Mouse (Mus musculus): ENCODE measurements around the gene Hivep1. TPM values are rescaled to one million over a fixed set of nuclear protein-coding genes. Genes with fewer than 3 reads are reported as not detected.

Gene Hivep1
- polyA plus RNA-seq, 1 experiment from 2014 or later: 15.0 TPM

DNA sequence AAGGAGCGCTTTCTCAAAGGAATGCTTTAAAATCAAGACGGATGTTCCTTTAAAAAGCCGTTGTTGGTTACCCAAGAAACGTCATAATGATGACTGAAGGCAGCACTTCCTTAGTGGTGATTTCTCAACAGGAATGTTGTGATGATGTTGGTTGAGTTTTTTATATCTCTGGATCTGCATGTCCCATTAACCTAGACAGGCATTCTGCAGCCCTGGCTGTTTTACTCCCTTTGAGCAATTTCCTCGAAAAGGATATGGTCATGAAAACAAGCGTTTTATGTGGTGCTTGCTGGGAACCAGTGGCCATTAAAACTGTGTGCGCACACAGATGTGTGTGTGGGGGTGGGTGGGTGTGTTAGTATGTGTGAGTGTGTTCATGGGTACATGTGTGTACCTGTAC lies 170.6 kb downstream of the Hivep1 start:
- no peak overlapping the region for H3K4me2 ChIP-seq (ENCODE audit: low read length)
- H3K9ac ChIP-seq (ENCODE audit: low read depth, low read length): no peak overlapping the region
- no peaks in the 10 kb centered on the region for H3K9me3 ChIP-seq (ENCODE audit: control insufficient read depth, low read length)
- H3K4me3 ChIP-seq (ENCODE audit: low read length): no peak overlapping the region
- no peak for ATAC-seq
- no peaks in the 10 kb centered on the region for H3K4me1 ChIP-seq (ENCODE audit: control insufficient read depth, insufficient read depth, low read depth, low read length)
- H3K27me3 ChIP-seq (replicated peaks; ENCODE audit: control insufficient read depth, insufficient read depth, low read length): no peaks in the 10 kb centered on the region
- 94% methylated on average over 7 of the region's 7 CpGs for WGBS
- no peaks in the 10 kb centered on the region for H3K36me3 ChIP-seq (ENCODE audit: control insufficient read depth, insufficient read depth, low read length)
- H3K27ac ChIP-seq (ENCODE audit: low read depth, low read length): no peak overlapping the region

DNA sequence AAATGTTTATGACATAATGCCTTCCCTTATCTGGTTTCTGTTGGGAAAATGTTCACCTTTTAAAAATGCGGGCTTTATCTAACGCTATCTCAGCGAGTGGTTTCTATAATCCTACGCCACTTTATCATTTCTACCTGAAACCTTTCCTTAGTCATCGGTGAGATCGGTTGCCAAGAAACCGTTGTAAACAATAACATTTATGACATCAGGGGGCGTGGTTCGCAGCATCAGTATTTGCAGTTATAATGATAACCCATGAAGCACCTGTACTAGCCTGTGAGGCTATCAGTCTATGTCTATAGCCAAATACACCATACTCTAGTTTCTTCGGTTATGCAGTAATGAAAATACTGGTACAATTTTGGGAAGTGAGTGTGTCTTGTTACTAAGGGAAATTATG lies 177.0 kb downstream of the Hivep1 start:
- Histone ChIP-seq H3K36me3 (ENCODE audit: control insufficient read depth, insufficient read depth, low read length) (no peaks in the 10 kb centered on the region), H3K4me1 (ENCODE audit: control insufficient read depth, insufficient read depth, low read depth, low read length) (no peaks in the 10 kb centered on the region), H3K9me3 (ENCODE audit: control insufficient read depth, low read length) (no peaks in the 10 kb centered on the region), H3K9ac (ENCODE audit: low read depth, low read length) (no peak overlapping the region), H3K4me3 (ENCODE audit: low read length) (no peak overlapping the region), H3K27ac (ENCODE audit: low read depth, low read length) (no peak overlapping the region), H3K4me2 (ENCODE audit: low read length) (no peak overlapping the region), H3K27me3 (replicated peaks; ENCODE audit: control insufficient read depth, insufficient read depth, low read length) (no peaks in the 10 kb centered on the region)
- no peak for ATAC-seq
- WGBS: 95% methylated on average over 10 of the region's 10 CpGs

DNA sequence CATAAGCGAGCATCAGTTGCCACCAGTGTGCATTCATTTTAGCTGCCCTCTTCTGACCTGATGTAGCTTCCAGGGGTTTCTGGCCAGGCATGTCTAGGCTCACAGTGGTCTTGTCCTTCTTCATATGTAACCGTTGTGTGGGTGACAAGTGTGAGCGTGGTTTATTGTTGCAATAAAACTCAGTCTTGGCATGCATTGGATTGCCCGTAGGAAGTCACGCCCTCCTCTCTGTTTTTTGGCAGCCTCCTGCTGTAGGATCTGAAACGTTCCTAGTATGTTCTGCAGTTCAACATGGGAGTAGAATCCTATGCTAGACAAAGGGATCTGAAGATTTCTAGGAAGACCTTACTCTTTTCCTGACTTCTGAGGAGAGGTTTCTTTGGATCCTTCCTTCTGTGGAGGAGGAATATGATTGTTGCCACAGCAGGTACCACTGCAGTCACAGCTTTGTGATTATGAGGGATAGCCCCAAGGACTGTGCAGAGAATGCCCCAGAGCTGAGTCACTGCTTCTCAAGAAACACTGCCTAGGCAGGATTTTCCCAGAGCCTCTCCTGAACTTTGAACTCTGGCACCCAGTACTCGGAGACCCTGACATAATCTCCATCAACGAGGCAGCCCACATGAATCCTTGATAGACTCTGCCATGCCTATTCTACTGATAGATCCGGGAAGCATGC lies 182.1 kb downstream of the Hivep1 start:
- Histone ChIP-seq H3K9me3 (ENCODE audit: control insufficient read depth, low read length) (no peaks in the 10 kb centered on the region), H3K4me3 (ENCODE audit: low read length) (no peak overlapping the region), H3K9ac (ENCODE audit: low read depth, low read length) (no peak overlapping the region), H3K4me1 (ENCODE audit: control insufficient read depth, insufficient read depth, low read depth, low read length) (no peaks in the 10 kb centered on the region), H3K4me2 (ENCODE audit: low read length) (no peak overlapping the region), H3K27ac (ENCODE audit: low read depth, low read length) (no peak overlapping the region), H3K27me3 (replicated peaks; ENCODE audit: control insufficient read depth, insufficient read depth, low read length) (no peaks in the 10 kb centered on the region), H3K36me3 (ENCODE audit: control insufficient read depth, insufficient read depth, low read length) (no peaks in the 10 kb centered on the region)
- WGBS: 77% methylated on average over 9 of the region's 9 CpGs
- no peak for ATAC-seq

DNA sequence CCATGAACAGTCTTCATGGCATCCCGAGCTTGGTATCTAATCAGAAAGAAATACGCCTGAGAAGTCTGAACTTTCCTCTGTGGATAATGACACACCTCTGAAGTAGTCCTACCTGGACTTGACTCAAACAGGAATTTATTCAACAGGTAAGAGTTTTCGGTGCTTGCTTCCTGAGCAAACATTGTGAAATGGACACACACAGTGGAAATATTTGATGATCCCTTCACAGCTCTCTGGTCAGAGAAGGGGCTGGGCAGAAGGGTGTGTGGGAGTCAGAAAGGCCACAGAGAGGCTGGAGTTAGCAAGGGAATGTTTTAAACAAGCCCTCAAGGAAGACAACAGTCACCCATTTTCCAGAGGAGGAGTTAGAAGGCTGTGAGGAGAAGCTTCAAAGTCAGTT lies 186.7 kb downstream of the Hivep1 start:
- ATAC-seq: no peak
- Histone ChIP-seq H3K4me3 (ENCODE audit: low read length) (no peak overlapping the region), H3K36me3 (ENCODE audit: control insufficient read depth, insufficient read depth, low read length) (no peaks in the 10 kb centered on the region), H3K27me3 (replicated peaks; ENCODE audit: control insufficient read depth, insufficient read depth, low read length) (no peaks in the 10 kb centered on the region), H3K9ac (ENCODE audit: low read depth, low read length) (no peak overlapping the region), H3K4me2 (ENCODE audit: low read length) (no peak overlapping the region), H3K27ac (ENCODE audit: low read depth, low read length) (no peak overlapping the region), H3K9me3 (ENCODE audit: control insufficient read depth, low read length) (no peaks in the 10 kb centered on the region), H3K4me1 (ENCODE audit: control insufficient read depth, insufficient read depth, low read depth, low read length) (no peaks in the 10 kb centered on the region)
- 98% methylated on average over 3 of the region's 3 CpGs for WGBS

DNA sequence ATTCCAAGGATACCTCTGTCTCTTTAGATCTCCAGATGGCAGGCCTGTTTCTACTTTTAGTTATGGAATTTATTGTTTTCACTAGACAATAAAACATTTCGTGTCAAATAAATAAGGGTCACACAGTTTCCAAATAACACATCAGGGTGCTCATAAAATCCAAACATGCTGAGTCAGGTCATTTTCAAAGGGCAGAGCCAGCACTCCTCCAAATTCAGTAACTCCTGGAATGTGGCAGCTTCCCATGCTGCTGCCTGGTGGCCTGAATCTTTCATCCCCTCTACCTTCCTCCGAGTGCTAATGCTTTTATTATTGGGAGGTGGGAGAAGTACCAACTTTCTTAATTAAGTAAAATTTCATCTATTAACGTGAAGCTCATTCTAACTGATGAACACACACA lies 190.3 kb downstream of the Hivep1 start:
- Histone ChIP-seq H3K36me3 (ENCODE audit: control insufficient read depth, insufficient read depth, low read length) (no peaks in the 10 kb centered on the region), H3K4me2 (ENCODE audit: low read length) (no peak overlapping the region), H3K4me3 (ENCODE audit: low read length) (no peak overlapping the region), H3K27ac (ENCODE audit: low read depth, low read length) (no peak overlapping the region), H3K9me3 (ENCODE audit: control insufficient read depth, low read length) (no peaks in the 10 kb centered on the region), H3K9ac (ENCODE audit: low read depth, low read length) (no peak overlapping the region), H3K4me1 (ENCODE audit: control insufficient read depth, insufficient read depth, low read depth, low read length) (0 out of 2 replicates have a peak, but pooled peaks cover 2% of the 10 kb centered on the region), H3K27me3 (replicated peaks; ENCODE audit: control insufficient read depth, insufficient read depth, low read length) (no peaks in the 10 kb centered on the region)
- WGBS: 62% methylated on average over 3 of the region's 3 CpGs
- ATAC-seq: no peak

Other genes with a start within 250 kb of the Hivep1 start
- gene Adtrp, start 204.3 kb upstream of the Hivep1 start, polyA plus RNA-seq (2015; fragmentation: Nextera tagmentation; extraction: Ambion mirVana): 0.36 TPM in 1 of 2 replicates, not detected in the other
- 2.1 and 2.5 TPM in 2 replicates for gene Edn1, start 249.5 kb downstream of the Hivep1 start, polyA plus RNA-seq (2015; fragmentation: Nextera tagmentation; extraction: Ambion mirVana)

All from hindbrain, embryonic 16.5 days (tissue).